Mouse (Mus musculus) brain, embryonic 14.5 days (tissue): ENCODE data around the gene 4933411K16Rik.

Experiments used
- CTCF ChIP-seq: fragments of 200-500 bp; IDR thresholded peaks from 2 replicates; pipeline ENCODE4 v1.5.1; 2012; ENCODE audit warnings: inconsistent platforms, mild to moderate bottlenecking, moderate library complexity, borderline replicate concordance; ENCODE audit not compliant: insufficient read depth, insufficient read length; ENCODE audit errors: extremely low read depth
- POLR2A ChIP-seq: fragments of 200-500 bp; IDR thresholded peaks from 2 replicates; pipeline ENCODE4 v1.6.1; 2012; ENCODE audit warnings: mild to moderate bottlenecking, inconsistent platforms, borderline replicate concordance; ENCODE audit not compliant: poor library complexity, insufficient read depth, insufficient read length, severe bottlenecking; ENCODE audit errors: extremely low read depth

DNA sequence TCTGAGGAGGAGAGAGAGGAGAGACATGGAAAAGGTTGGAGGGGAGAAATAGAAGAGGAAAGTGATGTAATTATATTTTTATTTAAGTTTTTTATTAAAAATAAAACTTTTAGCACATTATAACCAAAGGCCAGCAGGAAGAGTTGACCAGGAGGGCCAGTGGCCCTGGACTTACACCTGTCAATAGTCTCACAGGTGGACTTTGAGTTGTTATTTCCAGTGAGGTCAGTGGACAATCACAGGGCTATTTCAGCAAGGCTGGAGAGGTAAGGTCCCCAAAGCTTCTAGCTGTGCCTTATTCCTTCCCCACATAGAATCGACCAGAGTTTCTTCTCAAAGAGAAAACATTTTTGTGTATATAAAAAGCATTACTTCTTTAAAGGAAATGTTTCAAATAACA is 1.8 kb upstream of the 4933411K16Rik start:
- TF ChIP-seq CTCF (no peak), POLR2A (no peak)
